Mouse (Mus musculus) brain, embryonic 18.5 days (tissue): ENCODE data around the gene Plcxd3.

Experiments used
- DNase-seq: peaks from one replicate; pipeline ENCODE4 v3.0.0-alpha.2; 2012; ENCODE audit warnings: low read depth, low spot score

Gene Plcxd3

DNA sequence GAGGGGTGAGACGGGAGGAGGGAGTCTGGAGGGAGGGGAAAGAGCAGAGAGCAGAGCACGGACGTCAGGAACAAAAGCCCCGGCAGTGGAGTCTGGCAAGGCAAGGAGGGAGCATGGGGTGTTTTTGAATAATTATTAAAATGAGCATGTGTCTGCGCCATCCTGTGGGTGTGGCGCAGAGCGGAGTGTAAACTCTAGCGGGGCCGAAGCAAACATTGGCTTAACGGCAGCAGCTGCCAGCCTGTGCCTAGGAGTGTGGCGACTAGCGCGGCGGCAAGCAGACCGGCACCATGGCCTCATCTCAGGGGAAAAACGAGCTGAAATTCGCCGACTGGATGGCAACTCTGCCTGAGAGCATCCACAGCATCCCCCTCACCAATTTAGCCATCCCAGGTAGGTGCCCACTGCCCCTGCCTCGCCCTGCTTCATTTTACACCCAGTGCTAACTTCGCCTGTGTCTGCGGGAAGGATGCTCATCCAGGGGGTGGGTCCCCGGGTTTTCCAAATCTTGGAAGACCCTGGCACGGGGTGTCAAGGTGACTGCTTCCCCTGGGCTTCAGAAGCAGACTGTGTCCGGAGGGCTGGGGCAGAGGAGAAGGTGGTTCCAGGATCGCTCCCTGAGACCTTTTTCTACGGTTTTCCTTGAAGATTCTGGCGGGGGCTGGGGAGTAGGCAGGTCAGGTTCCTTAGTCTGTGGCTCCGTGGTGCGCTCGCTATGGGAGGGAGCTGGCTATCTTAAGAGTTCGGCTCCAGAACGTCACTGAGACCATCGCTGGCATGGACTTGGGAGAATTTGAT lies at the start of gene Plcxd3:
Plcxd3 (plus strand) TSS at position 69 of the 798 bp plus-strand sequence.
- peak; percentile 45 for DNase-seq

GRCm38 (mm10) chr15:4331867-4332266 lies 43.4 kb upstream of the Plcxd3 start:
- DNase-seq: no peak

DNA sequence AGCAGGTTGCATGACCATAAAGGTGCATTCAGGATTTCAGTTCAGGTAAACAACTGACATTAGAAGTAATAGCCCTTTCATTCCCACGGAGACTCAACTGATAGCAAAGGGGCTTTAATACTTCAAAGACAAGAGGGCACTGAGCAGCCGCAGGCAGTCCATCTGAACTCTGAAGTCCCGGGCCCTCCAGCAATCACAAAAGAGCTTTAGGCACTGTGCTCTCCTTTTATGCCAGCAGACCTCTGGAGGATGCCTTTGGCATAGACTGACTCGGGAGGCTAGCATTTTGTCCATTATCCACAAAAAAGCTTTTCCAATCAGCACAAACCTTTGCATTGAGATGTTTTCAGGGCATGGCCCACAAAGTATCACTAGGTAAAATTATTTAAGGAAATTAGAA lies 33.7 kb upstream of the Plcxd3 start:
- no peak for DNase-seq

DNA sequence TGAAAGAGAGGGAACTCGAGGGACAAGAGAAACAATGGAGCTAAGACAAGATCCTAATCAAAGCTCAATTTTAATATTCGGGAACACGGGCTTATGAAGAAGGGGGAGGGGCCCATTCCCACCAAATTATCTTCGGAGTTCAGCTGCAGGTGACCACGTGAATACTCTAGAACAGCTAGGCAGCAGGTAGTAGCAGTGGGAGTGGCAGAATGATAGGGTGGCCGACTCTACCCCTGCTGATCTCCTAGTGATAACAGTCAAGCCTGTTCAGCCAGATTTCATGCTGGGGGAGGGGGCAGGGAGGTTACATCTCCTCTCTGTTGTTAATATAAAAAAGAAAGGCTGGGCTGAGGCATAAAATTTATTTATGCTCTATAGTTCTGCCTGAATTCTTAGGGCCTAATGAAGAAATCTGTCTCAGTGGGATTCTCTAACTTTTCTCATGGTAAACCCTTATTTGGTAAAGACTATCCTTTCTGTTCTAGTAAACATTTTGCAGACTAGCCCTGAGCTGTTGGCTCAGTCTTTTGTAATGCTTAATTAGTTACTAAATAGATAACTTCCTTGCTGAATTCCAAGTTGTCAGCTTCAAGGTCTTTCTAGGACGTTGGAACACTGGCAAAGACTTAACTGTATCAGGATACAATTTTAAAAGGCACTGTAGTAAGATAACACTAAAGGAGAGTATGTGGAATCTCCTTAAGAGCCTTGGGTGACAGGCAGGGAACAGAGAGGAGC lies 26.3 kb upstream of the Plcxd3 start:
- DNase-seq: no peak

- DNase-seq: no peak
Measured at GRCm38 (mm10) chr15:4356397-4356796, 18.9 kb upstream of the Plcxd3 start.

GRCm38 (mm10) chr15:4357706-4358105 lies 17.6 kb upstream of the Plcxd3 start:
- DNase-seq: no peak

DNA sequence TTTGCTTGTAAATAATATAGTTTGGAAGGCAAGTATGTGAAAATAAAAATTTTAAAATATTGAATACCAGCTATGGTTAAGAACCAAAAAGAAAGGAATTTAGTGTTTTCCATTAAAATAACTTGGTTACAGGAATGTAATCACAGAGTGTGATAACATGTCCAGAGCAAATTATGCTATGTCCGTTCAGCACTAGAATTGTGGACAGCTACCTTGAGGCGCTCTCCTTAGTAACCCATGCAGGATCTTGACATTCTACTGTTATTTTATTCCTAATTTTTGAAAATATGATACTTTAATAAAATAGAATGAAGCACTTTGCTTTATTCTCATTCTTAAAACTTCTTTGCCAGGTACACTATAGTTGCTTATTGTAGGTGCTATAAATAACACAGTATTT lies 7.5 kb upstream of the Plcxd3 start:
- no peak for DNase-seq

DNA sequence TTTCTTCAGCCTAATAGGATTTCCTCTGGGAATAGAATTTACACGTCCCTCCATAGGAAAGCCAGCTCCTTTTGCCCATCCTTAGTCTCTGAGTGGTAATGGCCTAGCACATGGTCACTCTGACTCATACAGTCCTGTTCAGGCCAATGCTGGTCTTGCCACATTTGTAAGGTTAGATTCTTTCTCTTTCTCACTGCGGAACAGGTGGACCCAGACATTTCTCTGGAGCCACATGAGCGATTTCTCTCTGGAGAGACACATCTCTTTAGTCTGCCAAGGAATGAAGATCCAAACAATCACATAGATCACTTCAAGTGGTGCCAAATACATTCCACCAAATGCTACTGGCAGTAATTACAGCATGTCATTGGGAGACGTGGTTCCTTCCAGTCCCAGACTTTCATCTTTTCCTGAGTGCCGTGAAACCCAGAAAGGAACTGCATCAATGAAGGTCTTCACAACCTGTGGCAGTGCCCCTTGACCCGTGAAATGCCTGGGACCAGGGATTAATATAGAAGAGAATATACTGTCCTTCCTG lies 769 bp upstream of the Plcxd3 start:
- no peak for DNase-seq

- DNase-seq: no peak
Measured at GRCm38 (mm10) chr15:4375031-4375422, 264 bp upstream of the Plcxd3 start.

DNA sequence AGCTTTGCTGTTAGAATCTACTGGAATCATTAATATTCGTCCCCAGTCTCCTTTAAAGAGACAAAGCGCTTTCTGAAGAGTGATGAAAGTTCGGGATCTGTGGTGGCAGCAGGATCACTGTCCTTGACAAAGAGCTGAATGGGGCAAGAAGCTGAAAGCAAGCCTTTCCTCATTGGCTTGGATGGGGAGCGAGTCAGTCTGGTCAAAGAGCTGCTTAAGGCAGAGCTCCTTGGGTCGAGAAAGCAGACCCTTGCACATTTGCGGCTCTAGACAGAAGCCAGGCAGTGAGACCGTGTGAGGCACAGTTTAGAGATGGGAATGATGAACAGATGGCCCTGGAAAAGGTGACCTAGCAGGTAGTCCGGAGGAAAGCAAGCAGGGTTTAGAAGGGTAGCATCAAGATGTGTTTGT lies 935 bp downstream of the Plcxd3 start:
- no peak for DNase-seq

DNA sequence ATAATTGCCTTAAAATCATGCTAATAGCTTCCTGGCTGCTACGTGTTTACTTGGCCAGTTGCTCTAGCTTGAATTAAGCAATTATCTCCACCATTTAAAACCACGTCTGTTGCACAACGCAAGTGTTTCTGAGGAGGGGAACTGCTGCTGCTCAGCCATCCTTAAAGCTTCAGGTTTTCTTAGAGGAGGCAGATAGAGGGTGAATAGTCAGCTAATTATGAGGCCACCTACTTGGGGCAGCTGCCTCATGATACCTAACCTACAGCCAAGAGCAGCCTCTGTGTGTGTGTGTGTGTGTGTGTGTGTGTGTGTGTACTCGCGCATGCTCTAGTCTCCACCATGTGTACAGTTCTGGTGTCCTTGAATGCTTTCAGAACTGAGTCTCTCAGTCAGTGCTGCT lies 3.5 kb downstream of the Plcxd3 start:
- peak; percentile 4 for DNase-seq

- DNase-seq: no peak
Measured at GRCm38 (mm10) chr15:4387774-4388173, 12.5 kb downstream of the Plcxd3 start.

- no peak for DNase-seq
Measured at GRCm38 (mm10) chr15:4400096-4400495, 24.8 kb downstream of the Plcxd3 start.

- no peak for DNase-seq
Measured at GRCm38 (mm10) chr15:4411333-4411732, 36.0 kb downstream of the Plcxd3 start.

- DNase-seq: no peak
Measured at GRCm38 (mm10) chr15:4440081-4440480, 64.8 kb downstream of the Plcxd3 start.

DNA sequence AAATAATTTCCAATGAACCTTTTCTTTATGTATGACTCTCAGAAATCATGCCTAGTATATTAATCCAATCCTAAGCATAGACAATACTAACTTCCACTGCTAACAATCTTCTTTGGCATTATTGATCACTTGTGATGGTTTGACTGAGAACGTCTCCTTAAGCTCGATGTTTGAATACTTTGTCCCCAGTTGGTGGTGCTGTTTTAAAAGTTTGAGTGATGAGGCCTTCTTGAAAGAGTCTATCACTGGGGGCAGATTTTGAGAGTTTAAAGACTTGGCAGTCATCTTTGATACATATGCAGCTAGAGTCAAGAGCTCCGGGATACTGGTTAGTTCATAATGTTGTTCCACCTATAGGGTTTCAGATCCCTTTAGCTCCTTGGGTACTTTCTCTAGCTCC lies 120.9 kb downstream of the Plcxd3 start:
- no peak for DNase-seq

GRCm38 (mm10) chr15:4496984-4497383 lies 121.7 kb downstream of the Plcxd3 start:
- no peak for DNase-seq

- no peak for DNase-seq
Measured at GRCm38 (mm10) chr15:4498036-4498435, 122.7 kb downstream of the Plcxd3 start.

DNA sequence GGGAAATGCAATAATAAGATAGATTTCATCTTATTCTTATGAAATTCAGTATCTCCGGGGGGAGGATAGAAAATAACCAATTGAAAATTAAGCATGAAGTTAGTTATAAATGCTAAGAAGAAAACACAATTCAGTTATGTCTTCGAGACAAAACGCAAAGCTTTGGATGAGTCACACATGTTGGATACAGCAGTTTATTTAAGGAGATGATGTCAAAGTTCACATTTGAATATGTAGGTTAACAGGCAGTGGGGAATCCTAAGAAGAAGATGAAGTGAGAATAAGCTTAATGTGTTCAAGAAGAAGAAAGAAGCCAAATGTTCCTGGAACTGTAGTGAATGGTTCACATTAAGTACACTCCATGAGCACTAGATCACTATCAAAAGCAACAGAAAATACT lies 128.1 kb downstream of the Plcxd3 start:
- no peak for DNase-seq

- DNase-seq: no peak
Measured at GRCm38 (mm10) chr15:4503826-4504225, 128.5 kb downstream of the Plcxd3 start.

- no peak for DNase-seq
Measured at GRCm38 (mm10) chr15:4514724-4515123, 139.4 kb downstream of the Plcxd3 start.

GRCm38 (mm10) chr15:4524598-4524997 lies 149.3 kb downstream of the Plcxd3 start:
- DNase-seq: no peak

DNA sequence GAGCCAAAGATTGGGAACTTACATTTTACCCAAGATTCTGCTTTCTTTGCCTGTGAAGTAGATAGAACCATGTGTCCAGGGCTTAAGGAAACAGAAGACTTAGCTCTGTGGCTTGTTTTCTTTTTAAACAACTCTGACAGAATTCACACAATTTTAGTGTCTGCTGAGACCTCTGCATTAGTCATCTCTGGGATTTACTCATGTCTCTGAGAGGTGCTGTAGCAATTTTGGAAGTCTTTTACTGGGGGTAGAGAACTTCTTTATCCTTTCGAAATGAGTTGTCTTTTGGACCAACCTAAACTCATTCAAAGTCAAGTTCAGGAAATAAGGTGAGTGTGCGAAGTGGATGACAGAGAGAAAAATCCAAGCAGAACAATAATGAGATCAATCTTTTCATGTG lies 158.4 kb downstream of the Plcxd3 start:
- no peak for DNase-seq
